Mouse (Mus musculus) lung, postnatal 14 days (tissue): ENCODE measurements at regions not wholly inside any gene's neighbourhood (a gene's known extent, or its start where the extent isn't known, plus 50 kb on each side); places are given as distances from the start of the nearest gene placed in this dataset.
A peak's percentile ranks its signal among the peaks of the same experiment; 100 is the strongest.

ENCODE experiments used
- DNase-seq: peaks from one replicate; pipeline ENCODE4 v3.0.0; 2021

GRCm38 (mm10) chr7:71289702-71290101, 61.6 kb downstream of the Gm10295 start:
- DNase-seq, result no peak

- DNase-seq, result no peak
Measured at GRCm38 (mm10) chr7:71289266-71289665, 62.0 kb downstream of the Gm10295 start.

- DNase-seq, result no peak
Measured at GRCm38 (mm10) chr7:71287441-71287840, 63.8 kb downstream of the Gm10295 start.

GRCm38 (mm10) chr7:71284246-71284645, 67.0 kb downstream of the Gm10295 start:
- no peak for DNase-seq

GRCm38 (mm10) chr7:71283419-71283818, 67.9 kb downstream of the Gm10295 start:
- no peak for DNase-seq

GRCm38 (mm10) chr7:71266101-71266500, 85.2 kb downstream of the Gm10295 start:
- DNase-seq, result no peak

GRCm38 (mm10) chr7:71264115-71264514, 87.2 kb downstream of the Gm10295 start:
- peak; percentile 45 for DNase-seq

- DNase-seq, result no peak
Measured at GRCm38 (mm10) chr7:71249669-71250068, 101.6 kb downstream of the Gm10295 start.

- DNase-seq, result peak; percentile 29
Measured at GRCm38 (mm10) chr7:71249216-71249615, 102.1 kb downstream of the Gm10295 start.

GRCm38 (mm10) chr7:71247922-71248321, 103.4 kb downstream of the Gm10295 start:
- no peak for DNase-seq

GRCm38 (mm10) chr7:71242379-71242911, 108.8 kb downstream of the Gm10295 start:
- DNase-seq, result no peak

GRCm38 (mm10) chr7:71239207-71239606, 112.1 kb downstream of the Gm10295 start:
- no peak for DNase-seq

GRCm38 (mm10) chr7:71236334-71236733, 115.0 kb downstream of the Gm10295 start:
- DNase-seq, result no peak

GRCm38 (mm10) chr7:71234176-71234769, 117.0 kb downstream of the Gm10295 start:
- no peak for DNase-seq

- no peak for DNase-seq
Measured at GRCm38 (mm10) chr7:71232821-71233815, 118.2 kb downstream of the Gm10295 start.

- DNase-seq, result no peak
Measured at GRCm38 (mm10) chr7:71230901-71231477, 120.3 kb downstream of the Gm10295 start.

- DNase-seq, result no peak
Measured at GRCm38 (mm10) chr7:71229183-71229582, 122.1 kb downstream of the Gm10295 start.

GRCm38 (mm10) chr7:71224320-71224865, 126.9 kb downstream of the Gm10295 start:
- no peak for DNase-seq

- no peak for DNase-seq
Measured at GRCm38 (mm10) chr7:71223513-71224319, 127.6 kb downstream of the Gm10295 start.

GRCm38 (mm10) chr7:71217344-71217743, 133.9 kb downstream of the Gm10295 start:
- DNase-seq, result no peak

GRCm38 (mm10) chr7:71216808-71217207, 134.5 kb downstream of the Gm10295 start:
- peak; percentile 76 for DNase-seq

- DNase-seq, result no peak
Measured at GRCm38 (mm10) chr7:71214500-71215055, 136.7 kb downstream of the Gm10295 start.
